8 mouse cellular contexts compared by ENCODE assay signal in genomic region chr8:84592015-84592662, GRCm38 (mm10).
A peak's percentile ranks its signal among the peaks of the same experiment; 100 is the strongest.
DNase-seq lines count a peak whose midpoint lies in the region; ATAC-seq lines count a peak whose summit lies in the region.

No protein-coding gene starts in this region.

- no peak overlapping the region for H3K9ac ChIP-seq in midbrain, embryonic 11.5 days (ENCODE audit: low read length)
- no peak overlapping the region for H3K9ac ChIP-seq in midbrain, embryonic 16.5 days (ENCODE audit: low read depth, low read length)
- no peak overlapping the region for H3K9ac ChIP-seq in intestine, embryonic 15.5 days

- no peak overlapping the region for H3K4me2 ChIP-seq in midbrain, embryonic 11.5 days
- no peak overlapping the region for H3K4me2 ChIP-seq in midbrain, embryonic 16.5 days (ENCODE audit: low read length)
- peak overlapping the region; percentile 27; the same call in 1 of the 2 replicates for H3K4me2 ChIP-seq in intestine, embryonic 15.5 days (replicated peaks)

- H3K4me1 ChIP-seq in midbrain, embryonic 11.5 days (ENCODE audit: control insufficient read depth, insufficient read depth, low read length) = 0 out of 2 replicates have a peak, but pooled peaks cover 2% of the 10 kb centered on the region
- H3K4me1 ChIP-seq in midbrain, embryonic 16.5 days (ENCODE audit: control insufficient read depth, insufficient read depth, low read length) = no peaks in the 10 kb centered on the region
- no peaks in the 10 kb centered on the region for H3K4me1 ChIP-seq in intestine, embryonic 15.5 days (replicated peaks)

- no peak overlapping the region for H3K4me3 ChIP-seq in midbrain, embryonic 11.5 days (ENCODE audit: low read depth, low read length)
- H3K4me3 ChIP-seq in midbrain, embryonic 16.5 days (ENCODE audit: low read depth, low read length) = no peak overlapping the region
- H3K4me3 ChIP-seq in intestine, embryonic 15.5 days (replicated peaks) = no peak overlapping the region

- 21% methylated on average over 15 of the region's 15 CpGs for WGBS in midbrain, embryonic 11.5 days
- WGBS in midbrain, embryonic 16.5 days = 25% methylated on average over 15 of the region's 15 CpGs
- WGBS in intestine, embryonic 15.5 days = 14% methylated on average over 15 of the region's 15 CpGs

- no peaks in the 10 kb centered on the region for H3K36me3 ChIP-seq in midbrain, embryonic 11.5 days (ENCODE audit: control insufficient read depth, insufficient read depth, low read length)
- peaks cover 7% of the 10 kb centered on the region for H3K36me3 ChIP-seq in midbrain, embryonic 16.5 days (ENCODE audit: control insufficient read depth, insufficient read depth, low read length)
- no peaks in the 10 kb centered on the region for H3K36me3 ChIP-seq in intestine, embryonic 15.5 days
- no peaks in the 10 kb centered on the region for H3K36me3 ChIP-seq in splenic B cell, adult 2 months (ENCODE audit: control insufficient read depth, insufficient read depth, low read length, poor library complexity, severe bottlenecking)

- intact Hi-C loops in left cerebral cortex, postnatal 36 days (cut with DNase I) = no loop called here

- ATAC-seq in midbrain, embryonic 11.5 days (ENCODE audit: low FRiP score) = peak; percentile 6; the same call in 1 of the 2 replicates
- no peak for ATAC-seq in midbrain, embryonic 16.5 days
- peak; percentile 52 for ATAC-seq in intestine, embryonic 15.5 days

- H3K9me3 ChIP-seq in midbrain, embryonic 11.5 days (ENCODE audit: control insufficient read depth, low read length) = no peaks in the 10 kb centered on the region
- H3K9me3 ChIP-seq in midbrain, embryonic 16.5 days (replicated peaks; ENCODE audit: control insufficient read depth, low read length, poor library complexity, severe bottlenecking) = no peaks in the 10 kb centered on the region
- H3K9me3 ChIP-seq in intestine, embryonic 15.5 days = no peaks in the 10 kb centered on the region

- no peak overlapping the region for H3K27ac ChIP-seq in midbrain, embryonic 11.5 days (ENCODE audit: low read depth, low read length)
- H3K27ac ChIP-seq in midbrain, embryonic 16.5 days (ENCODE audit: low read length) = no peak overlapping the region
- H3K27ac ChIP-seq in intestine, embryonic 15.5 days = no peak overlapping the region

- DNase-seq in midbrain, embryonic 11.5 days (ENCODE audit: low spot score, missing footprints) = peak; percentile 99
- peak; percentile 84 to 87 for DNase-seq in cerebellum, postnatal 10 days
- DNase-seq in frontal cortex, postnatal 14 days (ENCODE audit: low spot score in 2 of 2) = peak; percentile 40 to 73
- DNase-seq in left cerebral cortex, postnatal 36 days (ENCODE audit: low spot score in 2 of 2) = peak; percentile 73 to 79
- DNase-seq in monocyte, adult 2 months (ENCODE audit: low read depth in 1 of 2, low spot score in 2 of 2) = peak; percentile 34 to 72
- peak; percentile 78 for DNase-seq in splenic B cell, adult 2 months (ENCODE audit: low read depth, low spot score)

- H3K27me3 ChIP-seq in midbrain, embryonic 11.5 days (ENCODE audit: control insufficient read depth, insufficient read depth, low read length) = no peaks in the 10 kb centered on the region
- no peaks in the 10 kb centered on the region for H3K27me3 ChIP-seq in midbrain, embryonic 16.5 days (ENCODE audit: control insufficient read depth, insufficient read depth, low read depth, low read length)
- no peaks in the 10 kb centered on the region for H3K27me3 ChIP-seq in intestine, embryonic 15.5 days (replicated peaks)
- no peaks in the 10 kb centered on the region; the same call in 1 of the 2 replicates for H3K27me3 ChIP-seq in splenic B cell, adult 2 months (ENCODE audit: control insufficient read depth, insufficient read depth, low read length, poor library complexity, severe bottlenecking)
